Mouse (Mus musculus) midbrain, postnatal 0 days (tissue): ENCODE results near the gene Tunar. TPM values are rescaled to one million over a fixed set of nuclear protein-coding genes. Genes with fewer than 3 reads are reported as not detected.

ENCODE experiments used
- ATAC-seq: fragments of 200-750 bp; cut with Nextera tagmentation; 2 replicates; pipeline ENCODE4 v1.8.0; 2017; ENCODE audit warnings: moderate number of reproducible peaks, mild to moderate bottlenecking, moderate TSS enrichment, moderate library complexity; ENCODE audit not compliant: low FRiP score
- DNase-seq: peaks from one replicate; pipeline ENCODE4 v3.0.0-alpha.2; 2015; ENCODE audit warnings: low spot score
- H3K27ac ChIP-seq: fragments of 300-500 bp; sonication (generic); 2 replicates; pipeline ENCODE4 v1.5.1; 2014; ENCODE audit warnings: low read depth, mild to moderate bottlenecking, low read length, mixed read lengths
- H3K27me3 ChIP-seq: fragments of 300-500 bp; sonication (generic); 2 replicates; pipeline ENCODE4 v1.6.1; 2014; ENCODE audit warnings: low read length, control low read depth, mixed read lengths; ENCODE audit not compliant: insufficient read depth
- H3K36me3 ChIP-seq: fragments of 300-500 bp; sonication (generic); 2 replicates; pipeline ENCODE4 v1.6.1; 2014; ENCODE audit warnings: low read length, control low read depth, mixed read lengths; ENCODE audit not compliant: insufficient read depth
- H3K4me1 ChIP-seq: fragments of 300-500 bp; sonication (generic); 2 replicates; pipeline ENCODE4 v1.6.1; 2014; ENCODE audit warnings: mild to moderate bottlenecking, control low read depth, antibody characterized with exemption, low read length, mixed read lengths; ENCODE audit not compliant: insufficient read depth
- H3K4me2 ChIP-seq: fragments of 300-500 bp; sonication (generic); 2 replicates; pipeline ENCODE4 v1.6.1; 2014; ENCODE audit warnings: low read depth, mild to moderate bottlenecking, low read length, mixed read lengths; ENCODE audit not compliant: poor library complexity, severe bottlenecking
- H3K4me3 ChIP-seq: fragments of 300-500 bp; sonication (generic); 2 replicates; pipeline ENCODE4 v1.5.1; 2014; ENCODE audit warnings: low read depth, mild to moderate bottlenecking, low read length, moderate library complexity
- H3K9ac ChIP-seq: fragments of 300-500 bp; sonication (generic); replicated peaks from 2 replicates; pipeline ENCODE4 v1.6.1; 2014; ENCODE audit warnings: mild to moderate bottlenecking, low read length, moderate library complexity, mixed read lengths; ENCODE audit not compliant: poor library complexity, severe bottlenecking
- H3K9me3 ChIP-seq: fragments of 300-500 bp; sonication (generic); 2 replicates; pipeline ENCODE4 v1.6.1; 2016; ENCODE audit warnings: low read length, control low read depth
- CTCF ChIP-seq: IDR thresholded peaks from 2 replicates; pipeline ENCODE4 v1.5.1; 2016; ENCODE audit warnings: antibody characterized with exemption, mild to moderate bottlenecking
- WGBS: fragments of 180-500 bp; shearing (Covaris S2); extraction: QIAGEN DNeasy Blood & Tissue Kit; methylation state at CpG from one replicate; pipeline ENCODE4 v1.1.7; 2014; 5-methylcytosine and 5-hydroxymethylcytosine counted together
- polyA plus RNA-seq: library from polyadenylated mRNA; unstranded; fragments of >200 nt; fragmentation: Nextera tagmentation; extraction: Ambion mirVana; gene quantifications from 2 replicates; pipeline ENCODE4 v1.2.1, GENCODE M21; 2015
- total RNA-seq: library from RNA; depleted of rRNA; stranded (reverse); fragments of >200 nt; gene quantifications from 2 replicates; pipeline ENCODE4 v1.2.3, GENCODE M21; 2014; rRNA removed

Gene Tunar
- total RNA-seq (29.1 and 34.7 TPM in 2 replicates), polyA plus RNA-seq (22.7 and 22.8 TPM in 2 replicates)

DNA sequence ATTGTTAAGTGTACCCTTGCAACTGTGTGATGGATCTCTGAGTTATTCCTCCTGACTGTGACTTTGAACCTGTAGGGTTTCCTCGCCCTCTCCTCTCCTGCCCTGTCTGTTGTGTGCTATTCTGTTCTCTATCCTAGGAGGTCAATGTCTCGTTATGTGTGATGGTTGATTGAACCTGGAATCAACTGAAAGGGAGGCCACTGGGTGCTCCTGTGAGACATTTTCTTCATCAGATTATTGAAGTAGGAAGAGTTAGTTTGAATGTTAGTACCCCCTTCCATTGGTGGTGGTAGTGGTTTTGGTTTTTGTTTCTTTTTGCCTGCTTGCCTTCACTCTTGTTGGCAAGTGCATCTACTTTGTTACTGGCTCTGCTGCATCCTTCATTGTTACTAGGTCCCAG is at the start of gene Tunar:
Gene Tunar, plus strand, starts transcription at position 301 of the 400 bp plus-strand sequence.
- Histone ChIP-seq H3K4me2 (no peak within 1 kb of the TSS), H3K9ac (no peak within 1 kb of the TSS), H3K9me3 (no peaks in the 10 kb centered on the region), H3K27ac (no peak within 1 kb of the TSS), H3K4me3 (no peak within 1 kb of the TSS), H3K36me3 (no peaks in the 10 kb centered on the region), H3K27me3 (no peaks in the 10 kb centered on the region), H3K4me1 (peaks cover 8% of the 10 kb centered on the region; the same call in 1 of the 2 replicates)
- DNase-seq (no peak), ATAC-seq (no peak)
- TF ChIP-seq CTCF = no peak
- WGBS = 96% methylated on average over 2 of the region's 2 CpGs

DNA sequence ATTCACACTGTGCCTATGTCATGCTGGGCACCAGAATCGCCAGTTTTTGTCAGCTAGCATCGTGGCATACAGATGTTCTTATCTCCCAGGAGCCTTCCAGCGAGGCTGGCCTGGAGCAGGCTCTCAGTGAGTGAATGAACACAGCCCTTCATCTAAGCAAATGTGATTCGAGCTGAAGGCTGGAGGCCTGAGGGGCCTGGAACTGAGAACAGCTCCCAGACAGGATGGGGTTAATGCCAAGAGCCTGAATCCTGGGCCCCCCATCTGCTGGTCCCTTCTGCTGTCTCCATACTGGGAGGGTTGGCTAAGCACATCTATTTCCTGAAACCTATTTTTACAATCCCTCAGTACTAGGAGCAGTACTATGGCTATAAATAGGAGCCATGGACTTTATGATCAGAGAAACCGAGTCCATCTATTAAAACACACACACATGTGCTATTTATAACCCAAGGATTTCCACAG is 21.1 kb upstream of the Tunar start:
- no peaks in the 10 kb centered on the region for H3K36me3 ChIP-seq
- ATAC-seq (no peak), DNase-seq (peak; percentile 46)
- H3K9ac ChIP-seq = no peak overlapping the region
- no peaks in the 10 kb centered on the region for H3K27me3 ChIP-seq
- no peak for TF ChIP-seq CTCF
- no peaks in the 10 kb centered on the region for H3K4me1 ChIP-seq
- no peak overlapping the region for H3K27ac ChIP-seq
- WGBS = 62% methylated on average over 5 of the region's 5 CpGs
- H3K4me2 ChIP-seq = no peak overlapping the region
- H3K9me3 ChIP-seq = no peaks in the 10 kb centered on the region
- no peak overlapping the region for H3K4me3 ChIP-seq

DNA sequence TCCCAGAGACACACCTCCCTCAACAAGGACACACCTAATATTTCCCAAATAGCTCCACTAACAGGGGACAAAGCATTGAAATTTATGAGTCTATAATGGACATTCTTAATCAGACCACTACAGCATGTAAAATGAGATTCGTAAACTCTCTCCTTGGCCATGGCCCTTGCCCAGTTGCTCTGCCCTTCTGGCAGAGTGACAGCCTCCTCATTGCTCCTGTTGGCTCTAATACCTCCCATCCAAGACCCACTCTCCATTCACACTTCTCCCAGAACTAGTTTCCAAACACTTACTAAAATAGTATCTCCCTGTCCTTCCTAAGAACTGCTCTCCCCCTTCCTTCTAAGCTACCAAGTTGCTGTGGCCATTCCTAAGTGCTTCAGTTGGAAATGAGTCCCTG is 19.3 kb upstream of the Tunar start:
- Histone ChIP-seq H3K4me2 (no peak overlapping the region), H3K9ac (no peak overlapping the region), H3K9me3 (no peaks in the 10 kb centered on the region), H3K4me3 (no peak overlapping the region), H3K27ac (no peak overlapping the region), H3K36me3 (no peaks in the 10 kb centered on the region), H3K4me1 (no peaks in the 10 kb centered on the region), H3K27me3 (no peaks in the 10 kb centered on the region)
- TF ChIP-seq CTCF = no peak
- ATAC-seq (no peak), DNase-seq (no peak)
- WGBS = 97% methylated on average over 1 of the region's 1 CpGs

DNA sequence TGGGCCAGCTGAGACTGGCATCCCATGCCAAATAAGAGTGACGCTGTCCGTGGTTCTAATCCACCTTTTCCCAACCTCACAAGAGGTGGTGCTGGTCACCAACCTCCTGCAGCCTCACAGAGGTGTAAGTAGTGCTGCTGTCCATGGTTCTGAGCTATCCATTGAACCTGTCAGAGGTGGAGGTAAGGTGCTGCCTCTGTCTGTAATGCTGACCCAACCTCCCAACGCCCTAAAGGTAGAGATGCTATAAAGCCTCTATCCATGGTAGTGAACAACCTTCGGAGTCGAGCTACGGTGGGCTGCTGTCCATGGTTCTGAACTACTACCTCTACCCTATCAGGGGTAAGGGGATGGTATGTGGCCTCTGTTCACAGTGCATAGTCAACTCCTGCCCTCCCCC is 11.5 kb upstream of the Tunar start:
- DNase-seq = no peak
- Histone ChIP-seq H3K27ac (no peak overlapping the region), H3K27me3 (no peaks in the 10 kb centered on the region), H3K4me1 (no peaks in the 10 kb centered on the region), H3K4me3 (no peak overlapping the region), H3K9me3 (no peaks in the 10 kb centered on the region), H3K36me3 (no peaks in the 10 kb centered on the region), H3K9ac (no peak overlapping the region), H3K4me2 (no peak overlapping the region)
- no peak for TF ChIP-seq CTCF
- ATAC-seq = no peak
- WGBS = 22% methylated on average over 6 of the region's 6 CpGs

DNA sequence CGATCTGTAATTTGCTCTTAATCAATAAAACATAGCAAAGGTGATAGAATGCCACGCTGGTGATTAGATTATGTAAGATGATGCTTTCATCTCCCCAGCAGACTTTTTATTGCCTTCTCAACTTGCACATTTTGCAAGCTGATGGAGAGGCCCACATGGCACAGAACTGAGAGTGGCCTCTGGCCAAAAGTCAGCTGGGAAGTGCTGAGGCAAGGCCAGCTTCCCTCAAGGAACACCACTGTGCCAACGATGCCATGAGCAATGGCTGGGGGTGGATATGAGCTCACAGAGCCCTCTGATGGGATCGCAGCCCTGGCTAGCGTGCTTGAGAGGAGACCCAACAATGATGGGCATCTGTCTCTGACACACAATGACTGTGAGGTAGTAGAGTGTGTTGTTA is 6.6 kb upstream of the Tunar start:
- Histone ChIP-seq H3K4me2 (no peak overlapping the region), H3K27ac (no peak overlapping the region), H3K9ac (no peak overlapping the region), H3K27me3 (no peaks in the 10 kb centered on the region), H3K4me1 (no peaks in the 10 kb centered on the region), H3K36me3 (no peaks in the 10 kb centered on the region), H3K9me3 (no peaks in the 10 kb centered on the region), H3K4me3 (no peak overlapping the region)
- no peak for DNase-seq
- 75% methylated on average over 5 of the region's 5 CpGs for WGBS
- ATAC-seq = no peak
- no peak for TF ChIP-seq CTCF

DNA sequence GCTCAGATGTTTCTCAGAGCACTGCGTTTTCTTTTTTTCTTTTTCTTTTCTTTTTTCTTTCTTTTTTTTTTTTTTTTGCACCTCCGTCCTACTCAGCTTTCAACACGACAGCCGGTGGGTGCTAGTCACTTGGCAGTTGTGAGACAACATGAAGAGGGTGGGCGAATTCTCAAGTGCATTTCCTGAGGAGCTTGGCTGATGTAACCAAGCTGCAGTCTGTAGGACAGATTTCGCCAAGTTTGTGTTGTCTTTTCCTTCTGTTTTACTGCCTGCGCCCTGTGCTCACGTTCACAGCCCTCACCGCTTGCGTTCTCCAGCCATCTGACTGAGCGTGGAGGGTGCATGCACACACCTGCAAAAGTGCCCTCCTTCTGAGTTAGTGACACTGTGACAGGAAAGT is 5.3 kb upstream of the Tunar start:
- H3K36me3 ChIP-seq = no peaks in the 10 kb centered on the region
- H3K27me3 ChIP-seq = no peaks in the 10 kb centered on the region
- DNase-seq (no peak), ATAC-seq (no peak)
- H3K4me1 ChIP-seq = no peaks in the 10 kb centered on the region
- no peak overlapping the region for H3K4me2 ChIP-seq
- 65% methylated on average over 11 of the region's 11 CpGs for whole genome bisulfite sequencing
- H3K4me3 ChIP-seq = no peak overlapping the region
- no peak for TF ChIP-seq CTCF
- no peak overlapping the region for H3K9ac ChIP-seq
- H3K27ac ChIP-seq = no peak overlapping the region
- no peaks in the 10 kb centered on the region for H3K9me3 ChIP-seq
